Mouse (Mus musculus) limb, embryonic 13.5 days (tissue): ENCODE data around the gene Acot8. TPM values are rescaled to one million over a fixed set of nuclear protein-coding genes. Genes with fewer than 3 reads are reported as not detected.

Source experiments
- ATAC-seq: fragments of 200-750 bp; cut with Nextera tagmentation; 2 replicates; pipeline ENCODE4 v1.8.0; 2017; ENCODE audit warnings: low read depth, moderate number of reproducible peaks, moderate TSS enrichment; ENCODE audit not compliant: low FRiP score
- H3K27ac ChIP-seq: fragments of 300-500 bp; sonication (generic); 2 replicates; pipeline ENCODE4 v1.5.1; 2015; ENCODE audit warnings: inconsistent platforms, mild to moderate bottlenecking, moderate library complexity
- H3K27me3 ChIP-seq: fragments of 300-500 bp; sonication (generic); 2 replicates; pipeline ENCODE4 v1.6.1; 2015; ENCODE audit warnings: mild to moderate bottlenecking, inconsistent platforms
- H3K36me3 ChIP-seq: fragments of 300-500 bp; sonication (generic); 2 replicates; pipeline ENCODE4 v1.6.1; 2015; ENCODE audit warnings: inconsistent platforms, mild to moderate bottlenecking, moderate library complexity
- H3K4me1 ChIP-seq: fragments of 300-500 bp; sonication (generic); 2 replicates; pipeline ENCODE4 v1.6.1; 2015; ENCODE audit warnings: inconsistent platforms
- H3K4me2 ChIP-seq: fragments of 300-500 bp; sonication (generic); replicated peaks from 2 replicates; pipeline ENCODE4 v1.6.1; 2015; ENCODE audit warnings: inconsistent platforms, mild to moderate bottlenecking, moderate library complexity
- H3K4me3 ChIP-seq: fragments of 300-500 bp; sonication (generic); 2 replicates; pipeline ENCODE4 v1.5.1; 2015; ENCODE audit warnings: moderate library complexity, mild to moderate bottlenecking, inconsistent platforms
- H3K9ac ChIP-seq: fragments of 300-500 bp; sonication (generic); 2 replicates; pipeline ENCODE4 v1.6.1; 2015; ENCODE audit warnings: mild to moderate bottlenecking, inconsistent platforms
- H3K9me3 ChIP-seq: fragments of 300-500 bp; sonication (generic); 2 replicates; pipeline ENCODE4 v1.6.1; 2016; ENCODE audit warnings: inconsistent platforms
- WGBS: fragments of 180-500 bp; shearing (Covaris S2); methylation state at CpG from one replicate; pipeline ENCODE4 v1.1.7; 2015; 5-methylcytosine and 5-hydroxymethylcytosine counted together
- polyA plus RNA-seq: library from polyadenylated mRNA; unstranded; fragments of >200 nt; fragmentation: Nextera tagmentation; extraction: Ambion mirVana; gene quantifications from 2 replicates; pipeline ENCODE4 v1.2.1, GENCODE M21; 2015

Acot8 gene
- polyA plus RNA-seq, 1 experiment from 2014 or later, result 17.5 TPM

DNA sequence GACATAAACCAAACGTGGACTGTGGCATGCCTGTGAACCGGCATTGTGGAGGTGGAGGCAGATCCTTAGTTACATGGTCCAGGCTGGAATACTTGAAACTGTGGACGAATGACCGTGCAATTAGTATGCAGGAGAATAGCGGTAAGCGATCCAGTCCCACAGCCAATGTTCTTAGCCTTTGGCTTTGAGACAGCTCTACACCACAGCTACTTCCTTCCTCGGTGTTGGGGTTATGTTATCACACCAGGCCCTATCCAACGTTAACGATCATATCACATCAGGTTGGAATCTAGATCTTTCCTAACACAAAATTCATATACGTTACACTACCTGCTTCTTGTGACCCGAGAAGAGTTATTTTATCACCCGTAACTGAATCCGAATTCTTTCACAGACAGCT, 59.7 kb downstream of the Acot8 start:
- Histone ChIP-seq H3K9ac (peak overlapping the region; percentile 97), H3K4me1 (peaks cover 24% of the 10 kb centered on the region), H3K9me3 (no peaks in the 10 kb centered on the region), H3K4me2 (peak overlapping the region; percentile 92), H3K4me3 (peak overlapping the region; percentile 91), H3K27ac (no peak overlapping the region), H3K27me3 (no peaks in the 10 kb centered on the region), H3K36me3 (peaks cover 23% of the 10 kb centered on the region)
- ATAC-seq, result no peak
- WGBS, result 76% methylated on average over 13 of the region's 13 CpGs

Other genes with a start within 250 kb of the Acot8 start
- 30.4 and 36.0 TPM in 2 replicates for gene Wfdc2, start 242.5 kb downstream of the Acot8 start, polyA plus RNA-seq
- not detected in 2 replicates for gene Spint3, start 231.4 kb downstream of the Acot8 start, polyA plus RNA-seq
- gene Wfdc6a, start 219.4 kb downstream of the Acot8 start, polyA plus RNA-seq, result not detected in 2 replicates
- gene Eppin, start 211.3 kb downstream of the Acot8 start, polyA plus RNA-seq, result not detected in 2 replicates
- not detected in 2 replicates for gene Wfdc6b, start 191.4 kb downstream of the Acot8 start, polyA plus RNA-seq
- gene Wfdc8, start 191.3 kb downstream of the Acot8 start, polyA plus RNA-seq, result not detected in 2 replicates
- gene Wfdc16, start 166.1 kb downstream of the Acot8 start, polyA plus RNA-seq, result not detected in 2 replicates
- gene Wfdc10, start 148.8 kb downstream of the Acot8 start, polyA plus RNA-seq, result not detected in 2 replicates
- not detected in 2 replicates for gene Wfdc9, start 148.3 kb downstream of the Acot8 start, polyA plus RNA-seq
- gene Wfdc11, start 130.8 kb downstream of the Acot8 start, polyA plus RNA-seq, result not detected in 2 replicates
- gene Wfdc13, start 119.8 kb downstream of the Acot8 start, polyA plus RNA-seq, result 0.18 and 0.36 TPM in 2 replicates
- not detected in 2 replicates for gene Spint4, start 106.4 kb downstream of the Acot8 start, polyA plus RNA-seq
- gene Spint5, start 89.6 kb downstream of the Acot8 start, polyA plus RNA-seq, result not detected in 2 replicates
- gene Wfdc3, start 59.0 kb downstream of the Acot8 start, polyA plus RNA-seq, result 0.69 and 0.87 TPM in 2 replicates
- gene Dnttip1, start 58.9 kb downstream of the Acot8 start, polyA plus RNA-seq, result 80.6 and 85.1 TPM in 2 replicates
- 432 and 450 TPM in 2 replicates for gene Ube2c, start 35.0 kb downstream of the Acot8 start, polyA plus RNA-seq
- 190 and 195 TPM in 2 replicates for gene Tnnc2, start 24.9 kb downstream of the Acot8 start, polyA plus RNA-seq
- 26.3 and 27.6 TPM in 2 replicates for gene Snx21, start 19.1 kb downstream of the Acot8 start, polyA plus RNA-seq
- 6.8 and 7.2 TPM in 2 replicates for gene Zswim3, start 216 bp upstream of the Acot8 start, polyA plus RNA-seq
- gene Zswim1, start 17.8 kb upstream of the Acot8 start, polyA plus RNA-seq, result 17.8 and 18.2 TPM in 2 replicates
- not detected in 2 replicates for gene Spata25, start 23.7 kb upstream of the Acot8 start, polyA plus RNA-seq
- gene Ctsa, start 28.0 kb upstream of the Acot8 start, polyA plus RNA-seq, result 131 and 135 TPM in 2 replicates
- gene Neurl2, start 28.6 kb upstream of the Acot8 start, polyA plus RNA-seq, result 6.7 and 7.1 TPM in 2 replicates
- 36.7 and 44.0 TPM in 2 replicates for gene Pltp, start 52.8 kb upstream of the Acot8 start, polyA plus RNA-seq
- gene Pcif1, start 74.4 kb upstream of the Acot8 start, polyA plus RNA-seq, result 87.4 and 88.4 TPM in 2 replicates
- 13.5 and 15.2 TPM in 2 replicates for gene Zfp335, start 106.9 kb upstream of the Acot8 start, polyA plus RNA-seq
- 5.5 and 7.1 TPM in 2 replicates for gene Mmp9, start 135.9 kb upstream of the Acot8 start, polyA plus RNA-seq
- gene Slc12a5, start 155.9 kb upstream of the Acot8 start, polyA plus RNA-seq, result 1.00 and 1.2 TPM in 2 replicates
- gene Ncoa5, start 230.0 kb upstream of the Acot8 start, polyA plus RNA-seq, result 92.3 and 99.1 TPM in 2 replicates